Mouse (Mus musculus): Measurements from ENCODE around the gene 4930558C23Rik. TPM values are rescaled to one million over a fixed set of nuclear protein-coding genes. Genes with fewer than 3 reads are reported as not detected.
"Not testable (repeated sequence)": the region's sequence is repeated elsewhere in the genome, so short reads cannot be mapped to it uniquely, and the experiment has no call there.

Gene 4930558C23Rik
- total RNA-seq, 1 experiment from 2014 or later, result not detected

DNA sequence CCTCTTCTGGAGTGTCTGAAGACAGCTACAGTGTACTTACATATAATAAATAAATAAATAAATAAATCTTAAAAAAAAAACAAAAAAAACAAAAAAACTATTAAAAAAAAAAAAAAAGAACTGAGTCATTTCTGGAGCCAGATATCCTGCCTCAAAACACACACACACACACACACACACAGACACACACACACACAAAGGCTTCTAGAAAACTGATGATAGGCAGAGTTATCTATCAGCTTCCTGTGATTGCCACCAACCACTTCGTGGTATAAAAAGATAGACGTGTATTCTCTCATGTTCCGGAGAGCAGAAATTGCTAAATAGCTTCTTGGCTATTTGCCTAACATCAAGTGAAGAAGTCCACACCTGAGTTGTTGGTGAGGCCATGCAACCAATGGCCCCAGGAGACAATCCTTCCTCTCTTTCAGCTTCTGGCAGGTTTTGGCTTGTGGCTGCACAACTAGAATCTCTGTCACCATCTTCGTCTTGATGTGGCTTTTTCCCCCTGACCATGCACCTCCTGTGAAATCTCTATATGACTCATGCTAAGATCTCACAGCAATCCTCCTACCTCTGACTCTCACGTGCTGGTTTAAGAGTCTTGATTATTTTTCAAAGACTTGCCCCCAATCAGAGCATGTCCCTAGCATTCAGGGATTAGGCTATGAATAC is 17.1 kb downstream of the 4930558C23Rik start:
- ATAC-seq (replicated peaks; ENCODE audit: low read depth, poor library complexity, severe bottlenecking), result no peak

DNA sequence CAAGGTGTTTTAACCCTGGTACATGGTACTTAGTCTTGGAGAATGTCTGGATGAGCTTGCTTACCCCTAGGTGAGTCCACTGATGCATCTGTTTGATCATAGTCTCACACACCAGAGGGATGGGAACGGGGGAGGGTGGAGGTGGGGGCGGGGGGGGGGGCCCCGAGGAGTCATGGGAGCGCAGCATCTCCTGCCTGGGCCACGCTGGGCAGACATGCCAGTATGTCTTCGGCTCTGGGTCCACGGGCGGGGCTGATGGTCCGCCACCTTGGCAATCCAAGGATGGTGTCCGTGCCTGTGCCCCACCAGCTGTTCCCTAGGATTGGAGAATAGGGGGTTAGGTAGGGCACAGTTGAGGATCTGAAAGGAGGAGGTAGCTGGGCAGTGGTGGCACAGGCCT is 29.4 kb downstream of the 4930558C23Rik start:
- no peak for ATAC-seq (replicated peaks; ENCODE audit: low read depth, poor library complexity, severe bottlenecking)

DNA sequence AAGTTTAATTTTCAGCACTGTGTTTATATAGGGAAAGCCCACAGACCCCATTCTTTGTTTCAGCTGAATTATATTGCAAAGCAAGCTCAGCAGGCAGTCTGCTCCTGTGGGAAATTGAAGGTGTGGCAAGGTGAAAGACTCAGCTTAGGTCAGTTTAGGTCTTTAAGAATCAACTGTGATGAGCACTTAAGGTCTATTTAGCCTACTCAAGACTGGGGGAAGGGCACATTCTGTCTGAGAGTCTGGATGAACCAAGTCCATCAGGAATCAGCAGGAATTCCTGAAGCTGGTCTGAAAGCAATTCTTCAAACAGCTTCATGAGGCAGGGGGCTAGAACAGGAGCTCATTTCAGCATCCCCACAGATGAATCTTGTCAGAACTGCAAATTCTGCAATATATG is 32.5 kb downstream of the 4930558C23Rik start:
- no peak for ATAC-seq (replicated peaks; ENCODE audit: low read depth, poor library complexity, severe bottlenecking)

DNA sequence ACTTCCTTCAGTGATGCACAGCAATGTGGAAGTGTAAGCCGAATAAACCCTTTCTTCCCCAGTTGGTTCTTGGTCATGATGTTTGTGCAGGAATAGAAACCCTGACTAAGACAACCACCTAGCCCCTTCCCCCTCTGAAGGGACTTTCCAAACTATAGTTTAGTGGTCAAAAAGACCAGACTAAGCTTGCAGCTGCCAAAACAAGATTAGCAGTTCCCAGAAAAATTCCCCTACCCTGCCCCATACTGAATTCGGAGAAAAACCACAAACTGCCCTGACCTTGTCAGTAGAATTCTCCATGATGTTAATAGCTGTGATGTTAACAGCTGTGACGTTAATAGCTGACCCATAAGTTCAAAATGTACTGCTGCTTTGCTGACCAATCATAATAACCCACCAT is 42.4 kb downstream of the 4930558C23Rik start:
- ATAC-seq (replicated peaks; ENCODE audit: low read depth, poor library complexity, severe bottlenecking), result not testable (repeated sequence)

DNA sequence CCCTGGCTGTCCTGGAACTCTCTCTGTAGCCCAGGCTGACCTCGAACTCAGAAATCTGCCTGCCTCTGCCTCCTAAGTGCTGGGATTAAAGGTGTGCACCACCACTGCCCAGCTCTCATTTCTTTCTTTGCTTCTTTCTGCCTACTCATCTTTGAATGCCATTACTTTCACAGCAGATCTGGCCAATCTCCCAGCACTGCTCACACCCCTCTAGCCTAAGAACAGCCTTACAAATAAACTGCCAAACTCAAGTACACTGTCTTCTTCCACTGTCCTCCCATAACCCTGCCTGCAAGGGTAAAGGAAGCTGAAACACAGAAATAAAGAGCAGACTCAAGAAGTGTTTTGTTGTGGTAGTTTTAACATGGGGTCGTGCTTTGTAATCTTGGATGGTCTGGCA is 44.9 kb downstream of the 4930558C23Rik start:
- ATAC-seq (replicated peaks; ENCODE audit: low read depth, poor library complexity, severe bottlenecking), result no peak

DNA sequence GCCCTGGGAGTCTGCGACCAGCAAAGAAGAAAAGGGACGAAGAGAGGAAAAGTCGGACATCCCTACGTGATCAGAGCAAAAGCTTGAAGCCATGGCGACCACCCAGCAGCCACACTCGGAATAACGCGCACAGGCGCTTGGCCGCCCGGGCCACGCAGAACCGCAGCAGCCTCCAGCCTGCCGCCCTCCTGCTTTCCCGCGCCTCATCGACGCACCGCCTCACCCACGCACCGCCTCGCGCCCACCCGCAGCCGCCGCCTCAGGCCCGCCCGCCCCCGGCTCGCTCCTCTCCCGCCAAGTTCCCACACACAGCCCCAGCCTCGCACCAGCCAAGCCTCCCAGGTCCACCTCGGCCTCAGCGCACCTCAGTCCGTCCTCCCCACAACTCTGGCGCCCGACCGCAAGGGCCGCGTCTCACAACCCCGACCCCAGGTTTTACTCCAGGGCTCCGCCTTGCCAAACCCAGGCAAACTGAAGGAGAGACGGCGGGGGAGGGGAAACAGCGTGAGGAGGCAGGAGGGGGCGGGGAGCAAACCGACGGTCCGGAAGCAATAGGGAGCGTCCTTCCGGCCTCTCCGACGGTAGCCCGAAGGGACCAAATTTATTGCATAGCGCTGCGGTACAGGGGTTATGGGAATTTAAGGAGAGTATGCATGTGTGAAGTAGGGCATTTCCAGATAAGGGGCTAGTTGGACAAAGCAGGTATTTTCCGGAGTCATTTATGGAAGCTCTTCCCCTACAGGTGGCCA is 45.8 kb downstream of the 4930558C23Rik start, which contains the start of gene Setdb1:
Setdb1 (minus strand) TSS at position 502 of the 749 bp plus-strand sequence.
- peak; percentile 96 for ATAC-seq (replicated peaks; ENCODE audit: low read depth, poor library complexity, severe bottlenecking)

DNA sequence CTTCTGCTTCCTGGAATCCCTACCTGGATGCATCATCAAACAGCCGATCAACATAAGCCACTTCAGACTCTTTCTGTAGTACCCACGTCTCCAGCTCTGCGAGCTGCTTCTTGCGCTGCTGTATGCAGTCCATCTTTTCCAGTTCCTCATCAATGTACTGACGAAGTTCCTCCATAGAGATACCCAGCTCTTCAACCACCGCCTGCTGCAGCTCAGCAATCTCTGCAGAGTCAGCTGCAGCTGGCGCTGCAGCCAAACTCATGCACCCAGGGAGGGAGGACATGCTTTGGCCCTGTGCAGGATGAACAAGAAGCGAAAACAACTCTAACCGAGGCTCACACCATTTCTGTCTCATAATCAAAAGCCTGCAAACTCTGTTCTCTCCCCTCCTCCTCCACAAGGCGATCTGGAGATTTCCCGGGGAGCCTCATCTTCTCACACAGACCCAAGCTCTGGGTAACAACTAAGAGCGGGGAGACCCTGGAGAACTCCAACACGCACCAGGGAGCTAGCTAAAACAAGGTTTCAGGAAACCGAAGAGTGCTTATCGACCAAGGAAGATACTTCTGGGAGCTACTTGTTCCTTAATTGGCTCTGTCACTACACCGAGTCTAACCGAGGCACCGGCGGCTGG is 46.6 kb downstream of the 4930558C23Rik start:
- ATAC-seq (replicated peaks; ENCODE audit: low read depth, poor library complexity, severe bottlenecking), result peak; percentile 55

DNA sequence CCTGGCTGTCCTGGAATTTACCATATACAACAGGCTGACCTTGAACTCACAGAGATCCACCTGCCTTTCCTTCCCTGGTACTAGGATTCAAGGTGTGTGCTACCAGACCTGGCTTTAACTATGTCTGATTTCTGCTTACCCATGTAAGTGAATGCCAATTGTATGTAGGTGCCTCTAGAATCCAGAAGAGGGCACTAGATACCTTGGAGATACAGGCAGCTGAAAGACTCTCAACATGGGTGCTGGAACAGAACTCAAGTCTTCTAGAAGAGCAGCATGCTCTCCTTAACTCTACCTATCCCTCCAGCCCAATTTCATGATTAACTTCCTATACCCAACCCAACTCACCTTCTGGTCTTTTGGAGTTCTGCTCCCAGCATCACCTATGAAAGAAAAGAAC is 53.1 kb downstream of the 4930558C23Rik start:
- ATAC-seq (replicated peaks; ENCODE audit: low read depth, poor library complexity, severe bottlenecking), result peak; percentile 92

DNA sequence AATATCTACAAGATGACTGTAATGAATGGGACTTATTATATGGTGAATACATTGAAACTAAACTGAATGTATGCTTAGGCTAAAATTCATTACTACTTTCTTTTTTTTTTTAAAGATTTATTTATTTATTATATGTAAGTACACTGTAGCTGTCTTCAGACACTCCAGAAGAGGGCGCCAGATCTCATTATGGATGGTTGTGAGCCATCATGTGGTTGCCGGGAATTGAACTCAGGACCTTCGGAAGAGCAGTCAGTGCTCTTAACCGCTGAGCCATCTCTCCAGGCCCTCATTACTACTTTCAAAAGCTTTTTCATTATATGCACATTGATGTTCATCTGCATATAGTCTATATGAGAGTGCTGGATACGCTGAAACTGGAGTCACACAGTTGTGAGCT is 54.3 kb downstream of the 4930558C23Rik start:
- not testable (repeated sequence) for ATAC-seq (replicated peaks; ENCODE audit: low read depth, poor library complexity, severe bottlenecking)

DNA sequence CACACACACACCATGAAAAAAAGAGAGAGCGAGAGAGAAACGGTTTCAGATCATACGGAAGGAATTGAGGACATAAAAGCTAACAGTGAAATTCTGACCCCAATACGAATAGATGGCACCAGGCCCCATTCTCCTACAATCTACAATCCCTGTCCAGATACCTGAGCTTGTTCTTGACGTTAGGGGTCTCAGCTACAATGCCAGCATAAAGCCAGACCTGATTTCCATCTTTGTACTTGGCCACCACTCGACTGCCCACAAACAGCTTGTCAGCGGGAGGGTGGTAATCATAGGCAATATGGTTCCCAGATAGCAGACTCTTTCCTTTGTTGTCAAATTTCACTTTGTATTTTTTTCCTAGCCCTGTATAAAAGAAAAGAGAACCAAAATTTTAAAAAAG is 56.2 kb downstream of the 4930558C23Rik start:
- no peak for ATAC-seq (replicated peaks; ENCODE audit: low read depth, poor library complexity, severe bottlenecking)

DNA sequence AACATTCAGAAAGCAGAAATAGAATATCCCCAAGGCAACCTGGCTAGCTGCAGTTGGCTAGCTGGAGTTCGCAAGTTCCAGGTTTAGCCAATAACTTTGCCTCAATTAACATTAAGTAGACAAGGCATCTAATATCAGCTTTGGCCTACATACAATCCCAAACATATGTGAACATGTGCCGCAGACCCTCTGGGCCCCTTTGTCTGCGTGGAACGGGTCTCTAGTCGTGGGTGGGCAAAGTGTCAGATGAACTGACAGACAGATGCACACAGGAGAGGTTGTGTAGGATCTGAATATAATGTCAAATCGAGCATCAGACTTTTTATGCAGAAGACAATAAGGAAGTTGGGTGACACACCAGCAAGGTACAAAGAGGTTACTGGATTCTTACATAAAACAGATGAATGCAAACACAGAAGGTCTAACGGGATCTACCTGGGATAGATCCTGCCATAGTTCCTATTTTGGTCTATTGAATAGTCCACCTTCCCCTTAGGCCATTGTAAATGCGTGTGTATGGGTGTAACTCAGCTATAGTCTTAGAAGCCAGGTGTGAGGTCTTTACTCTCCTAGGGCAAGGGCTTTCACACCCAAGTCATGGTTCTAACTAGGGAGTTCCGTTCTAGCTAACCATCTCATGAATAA is 59.2 kb downstream of the 4930558C23Rik start:
- ATAC-seq (replicated peaks; ENCODE audit: low read depth, poor library complexity, severe bottlenecking), result not testable (repeated sequence)

DNA sequence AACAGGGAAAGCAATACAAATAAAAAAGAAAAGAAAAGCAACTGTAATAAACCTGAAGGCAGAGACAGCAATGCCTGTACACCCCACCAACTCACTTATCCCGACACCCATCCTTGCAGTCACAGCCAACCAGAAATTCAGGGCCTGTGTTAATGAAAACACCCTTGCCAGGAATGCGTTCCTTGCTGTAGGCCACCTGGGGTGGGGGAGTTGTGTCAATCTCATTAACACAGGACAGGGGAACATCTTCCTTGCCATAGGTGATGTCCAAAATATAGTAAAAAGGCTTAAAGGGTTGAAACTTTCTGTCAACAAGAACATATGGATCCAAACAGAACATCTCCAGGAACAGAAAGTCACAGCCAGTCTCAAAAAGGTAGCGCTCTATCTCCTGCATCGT is 64.4 kb downstream of the 4930558C23Rik start:
- no peak for ATAC-seq (replicated peaks; ENCODE audit: low read depth, poor library complexity, severe bottlenecking)

DNA sequence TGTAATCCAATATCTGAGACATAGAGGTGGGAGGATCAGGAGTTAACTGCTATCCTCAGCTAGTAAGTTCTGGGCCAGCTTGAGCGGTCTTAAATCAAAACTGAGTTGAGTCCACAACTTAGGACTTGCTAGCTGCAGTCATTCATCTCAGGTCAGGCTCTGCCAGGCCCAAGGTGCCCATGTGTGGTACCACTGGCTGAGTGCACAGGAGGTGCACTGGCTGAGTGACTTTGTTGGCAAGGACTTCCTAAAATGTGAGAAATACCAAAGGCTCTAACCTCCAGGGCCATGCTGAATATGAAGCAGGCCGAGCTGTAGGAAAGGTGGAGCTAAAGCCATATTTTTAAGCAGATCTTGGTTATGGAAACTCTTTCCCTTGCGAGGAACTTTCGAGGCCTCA is 65.3 kb downstream of the 4930558C23Rik start:
- ATAC-seq (replicated peaks; ENCODE audit: low read depth, poor library complexity, severe bottlenecking), result no peak

Other genes with a start within 250 kb of the 4930558C23Rik start
- gene Sema6c, start 242.4 kb downstream of the 4930558C23Rik start, total RNA-seq (2017), result 0.64 and 4.6 TPM in 2 replicates
- 50.1 and 53.9 TPM in 2 replicates for gene Gabpb2, start 184.9 kb downstream of the 4930558C23Rik start, total RNA-seq (2017)
- gene Cdc42se1, start 174.1 kb downstream of the 4930558C23Rik start, total RNA-seq (2017), result 55.4 and 57.6 TPM in 2 replicates
- 7.9 and 9.2 TPM in 2 replicates for gene Mllt11, start 170.7 kb downstream of the 4930558C23Rik start, total RNA-seq (2017)
- gene Gm128, start 161.2 kb downstream of the 4930558C23Rik start, total RNA-seq (2017), result 0.64 and 0.82 TPM in 2 replicates
- not detected in 2 replicates for gene Bnipl, start 151.6 kb downstream of the 4930558C23Rik start, total RNA-seq (2017)
- 26.2 and 31.4 TPM in 2 replicates for gene Mindy1, start 121.5 kb downstream of the 4930558C23Rik start, total RNA-seq (2017)
- 8.4 and 10.3 TPM in 2 replicates for gene Prune1, start 120.8 kb downstream of the 4930558C23Rik start, total RNA-seq (2017)
- gene Anxa9, start 95.7 kb downstream of the 4930558C23Rik start, total RNA-seq (2017), result 5.9 and 12.1 TPM in 2 replicates
- gene Cers2, start 88.0 kb downstream of the 4930558C23Rik start, total RNA-seq (2017), result 94.9 and 102 TPM in 2 replicates
- 35.8 and 44.9 TPM in 2 replicates for gene Setdb1, start 45.6 kb downstream of the 4930558C23Rik start, total RNA-seq (2017)
- 24.9 and 31.3 TPM in 2 replicates for gene Arnt, start 31.5 kb upstream of the 4930558C23Rik start, total RNA-seq (2017)
- not detected in 2 replicates for gene Ctsk, start 96.4 kb upstream of the 4930558C23Rik start, total RNA-seq (2017)
- gene Ctss, start 123.9 kb upstream of the 4930558C23Rik start, total RNA-seq (2017), result 74.8 and 75.3 TPM in 2 replicates
- gene Hormad1, start 156.8 kb upstream of the 4930558C23Rik start, total RNA-seq (2017), result not detected in 2 replicates
- gene Golph3l, start 186.1 kb upstream of the 4930558C23Rik start, total RNA-seq (2017), result 65.9 and 72.7 TPM in 2 replicates
- gene Ensa, start 222.2 kb upstream of the 4930558C23Rik start, total RNA-seq (2017), result 79.4 and 79.7 TPM in 2 replicates